Mouse (Mus musculus) left cerebral cortex, postnatal 4 days (tissue): ENCODE results near the gene Snx29. TPM values are rescaled to one million over a fixed set of nuclear protein-coding genes. Genes with fewer than 3 reads are reported as not detected.

Source experiments
- DNase-seq: peaks from one replicate; pipeline ENCODE4 v3.0.0-alpha.2; 2022
- intact Hi-C: fragments of 180-260 bp; cut with DNase I; formaldehyde crosslinking; loops from one replicate; pipeline ENCODE4 v1.15.1; 2025
- total RNA-seq, 2 experiments: library from RNA; stranded (reverse); gene quantifications; 2 replicates each; pipeline ENCODE4 v1.2.3; 2021

Gene Snx29
- total RNA-seq, 2 experiments from 2014 or later: 46.2 to 46.6 TPM

GRCm38 (mm10) chr16:11664896-11665705, 342.4 kb downstream of the Snx29 start:
- DNase-seq: no peak

GRCm38 (mm10) chr16:11665869-11666268, 343.2 kb downstream of the Snx29 start:
- intact Hi-C loops: no loop called here
- DNase-seq: no peak

More at GRCm38 (mm10) chr16:11664896-11665705, 342.4 kb downstream of the Snx29 start:
- intact Hi-C loops: no loop called here

GRCm38 (mm10) chr16:11668375-11668774, 345.7 kb downstream of the Snx29 start:
- intact Hi-C loops: no loop called here
- no peak for DNase-seq

- no peak for DNase-seq
- intact Hi-C loops: no loop called here
These were observed 346.2 kb downstream of the Snx29 start for GRCm38 (mm10) chr16:11668878-11669277.

- DNase-seq: peak; percentile 73
- intact Hi-C loops: no loop called here
These were observed 347.7 kb downstream of the Snx29 start for GRCm38 (mm10) chr16:11670251-11670970.

GRCm38 (mm10) chr16:11670971-11671310, 348.2 kb downstream of the Snx29 start:
- DNase-seq: peak; percentile 80
- intact Hi-C loops: no loop called here

- intact Hi-C loops: no loop called here
- DNase-seq: no peak
These were observed 353.3 kb downstream of the Snx29 start for GRCm38 (mm10) chr16:11676006-11676405.

- DNase-seq: no peak
- intact Hi-C loops: no loop called here
These were observed 362.6 kb downstream of the Snx29 start for GRCm38 (mm10) chr16:11685264-11685663.

GRCm38 (mm10) chr16:11685735-11686340, 363.1 kb downstream of the Snx29 start:
- DNase-seq: no peak
- intact Hi-C loops: no loop called here

GRCm38 (mm10) chr16:11687836-11688235, 365.1 kb downstream of the Snx29 start:
- intact Hi-C loops: no loop called here
- DNase-seq: no peak

- DNase-seq: no peak
- intact Hi-C loops: no loop called here
These were observed 365.7 kb downstream of the Snx29 start for GRCm38 (mm10) chr16:11688281-11689005.

- peak; percentile 20 for DNase-seq
- intact Hi-C loops: no loop called here
These were observed 367.4 kb downstream of the Snx29 start for GRCm38 (mm10) chr16:11690097-11690496.

- intact Hi-C loops: no loop called here
- no peak for DNase-seq
These were observed 368.0 kb downstream of the Snx29 start for GRCm38 (mm10) chr16:11690756-11691155.

- intact Hi-C loops: no loop called here
- DNase-seq: peak; percentile 32
These were observed 368.9 kb downstream of the Snx29 start for GRCm38 (mm10) chr16:11691487-11692200.

- no peak for DNase-seq
- intact Hi-C loops: no loop called here
These were observed 370.0 kb downstream of the Snx29 start for GRCm38 (mm10) chr16:11692744-11693143.

- intact Hi-C loops: no loop called here
- DNase-seq: no peak
These were observed 371.7 kb downstream of the Snx29 start for GRCm38 (mm10) chr16:11694386-11694785.

- DNase-seq: no peak
- intact Hi-C loops: no loop called here
These were observed 374.1 kb downstream of the Snx29 start for GRCm38 (mm10) chr16:11696767-11697166.

GRCm38 (mm10) chr16:11697710-11698357, 375.1 kb downstream of the Snx29 start:
- peak; percentile 65 for DNase-seq
- intact Hi-C loops: no loop called here

GRCm38 (mm10) chr16:11701579-11701978, 378.9 kb downstream of the Snx29 start:
- intact Hi-C loops: no loop called here
- no peak for DNase-seq

GRCm38 (mm10) chr16:11704096-11704495, 381.4 kb downstream of the Snx29 start:
- intact Hi-C loops: no loop called here

More at GRCm38 (mm10) chr16:11704096-11704495, 381.4 kb downstream of the Snx29 start:
- no peak for DNase-seq
